Mouse (Mus musculus): Measurements from ENCODE around the gene Krtap4-8. TPM values are rescaled to one million over a fixed set of nuclear protein-coding genes. Genes with fewer than 3 reads are reported as not detected.
"Not testable (repeated sequence)": the region's sequence is repeated elsewhere in the genome, so short reads cannot be mapped to it uniquely, and the experiment has no call there.

Krtap4-8 gene
- not detected for polyA plus RNA-seq (2012; fragmentation: generic; extraction: Trizol)

DNA sequence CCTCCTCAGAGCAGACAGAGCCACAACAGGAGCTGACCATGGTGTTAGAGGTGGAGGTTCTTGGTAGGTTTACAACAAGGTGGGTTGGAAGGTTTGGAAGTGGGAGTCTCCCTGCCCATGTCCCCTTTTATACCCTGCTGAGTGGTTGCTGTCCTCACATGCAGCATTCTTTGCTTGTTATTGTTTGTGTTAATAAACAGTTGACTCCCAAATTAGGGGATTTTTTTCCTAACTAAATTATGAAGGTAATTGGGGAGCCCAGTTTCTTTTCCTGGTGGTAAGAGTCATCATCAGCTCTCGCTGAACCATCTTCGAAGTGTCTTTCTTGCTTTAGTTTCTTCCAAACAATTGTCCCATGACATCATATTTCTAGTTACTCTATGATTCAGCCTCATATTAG lies at the start of gene Krtap4-8:
Gene Krtap4-8, minus strand, starts transcription at position 101 of the 400 bp plus-strand sequence.
- no peaks in the 10 kb centered on the region for H3K27me3 ChIP-seq (ENCODE audit: control insufficient read depth, insufficient read depth, insufficient read length)
- H3K79me2 ChIP-seq (ENCODE audit: control insufficient read depth, insufficient read depth), result no peaks in the 10 kb centered on the region
- TF ChIP-seq TCF3 (IDR thresholded peaks at IDR 0.05; ENCODE audit: insufficient read length, low read depth) (no peak), TCF12 (IDR thresholded peaks at IDR 0.05; ENCODE audit: insufficient read depth, poor library complexity, severe bottlenecking) (no peak), POLR2AphosphoS2 (IDR thresholded peaks at IDR 0.05; ENCODE audit: insufficient read length, low read depth) (no peak), E2F4 (IDR thresholded peaks at IDR 0.05; ENCODE audit: insufficient read depth) (no peak), MYOD1 (IDR thresholded peaks at IDR 0.05; ENCODE audit: control insufficient read depth in 1 of 3, insufficient read length in 2 of 3, low read depth in 2 of 3) (no peak), REST (IDR thresholded peaks at IDR 0.05; ENCODE audit: insufficient read depth, insufficient read length) (no peak), MAX (IDR thresholded peaks at IDR 0.05; ENCODE audit: low read depth) (no peak), CEBPB (IDR thresholded peaks at IDR 0.05; ENCODE audit: insufficient read depth, poor library complexity, severe bottlenecking) (no peak), USF1 (IDR thresholded peaks at IDR 0.05; ENCODE audit: low read depth) (no peak), POLR2A (IDR thresholded peaks at IDR 0.05; ENCODE audit: insufficient read length, low read depth) (no peak), MYOG (IDR thresholded peaks at IDR 0.05; ENCODE audit: control insufficient read depth in 1 of 3, insufficient read depth in 1 of 3, insufficient read length in 2 of 3, low read depth in 2 of 3) (no peak), SRF (IDR thresholded peaks at IDR 0.05; ENCODE audit: control insufficient read depth, insufficient read length, low read depth) (no peak)
- no peak within 1 kb of the TSS for H3ac ChIP-seq (ENCODE audit: control insufficient read depth, insufficient read length)
- no peak within 1 kb of the TSS for H3K4me3 ChIP-seq
- no peak within 1 kb of the TSS for H3K4me2 ChIP-seq (ENCODE audit: low read depth)
- H3K36me3 ChIP-seq (ENCODE audit: control insufficient read depth, insufficient read depth), result no peaks in the 10 kb centered on the region

DNA sequence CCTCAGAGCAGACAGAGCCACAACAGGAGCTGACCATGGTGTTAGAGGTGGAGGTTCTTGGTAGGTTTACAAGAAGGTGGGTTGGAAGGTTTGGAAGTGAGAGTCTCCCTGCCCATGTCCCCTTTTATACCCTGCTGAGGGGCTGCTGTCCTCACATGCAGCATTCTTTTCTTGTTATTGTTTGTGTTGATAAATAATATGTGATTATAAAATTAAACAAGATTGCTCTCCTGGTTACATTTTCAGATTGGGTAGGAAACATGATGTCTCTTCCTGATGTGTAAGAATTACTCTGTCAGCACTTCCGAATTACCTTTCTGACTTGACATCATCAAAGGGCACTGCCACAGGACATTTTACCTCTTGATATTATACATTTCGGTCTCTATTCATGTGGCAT lies 35.1 kb upstream of the Krtap4-8 start, which contains the start of gene Gm11564:
Gene Gm11564, minus strand, starts transcription at position 101 of the 400 bp plus-strand sequence.
- not testable (repeated sequence) for H3K36me3 ChIP-seq (ENCODE audit: control insufficient read depth, insufficient read depth); H3K4me3 ChIP-seq; H3K4me2 ChIP-seq (ENCODE audit: low read depth); H3K27me3 ChIP-seq (ENCODE audit: control insufficient read depth, insufficient read depth, insufficient read length); H3K79me2 ChIP-seq (ENCODE audit: control insufficient read depth, insufficient read depth); H3ac ChIP-seq (ENCODE audit: control insufficient read depth, insufficient read length)

- H3K4me3 ChIP-seq; H3K36me3 ChIP-seq (ENCODE audit: control insufficient read depth, insufficient read depth); H3K27me3 ChIP-seq (ENCODE audit: control insufficient read depth, insufficient read depth, insufficient read length); H3K79me2 ChIP-seq (ENCODE audit: control insufficient read depth, insufficient read depth); H3K4me2 ChIP-seq (ENCODE audit: low read depth); H3ac ChIP-seq (ENCODE audit: control insufficient read depth, insufficient read length): not testable (repeated sequence)
Measured at GRCm38 (mm10) chr11:99809792-99810191, 29.3 kb upstream of the Krtap4-8 start, which contains the start of gene Krtap4-13. Gene Krtap4-13 (minus strand): TSS chr11:99809892.

DNA sequence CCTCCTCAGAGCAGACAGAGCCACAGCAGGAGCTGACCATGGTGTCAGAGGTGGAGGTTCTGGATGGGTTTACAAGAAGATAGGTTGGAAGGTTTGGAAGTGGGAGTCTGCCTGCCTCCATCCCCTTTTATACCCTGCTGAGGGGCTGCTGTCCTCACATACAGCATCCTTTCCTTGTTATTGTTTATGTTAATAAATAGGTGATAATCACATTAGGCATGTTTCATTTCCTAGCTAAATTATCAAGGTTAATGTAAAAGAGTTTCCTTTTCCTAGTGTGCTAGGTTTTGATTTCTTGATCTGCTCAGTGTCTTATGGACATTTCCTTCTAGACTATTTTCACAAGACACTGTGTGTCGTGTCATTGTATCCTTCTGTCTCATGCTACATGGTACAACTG lies 23.8 kb upstream of the Krtap4-8 start, which contains the start of gene Gm11554:
Gene Gm11554, minus strand, starts transcription at position 101 of the 400 bp plus-strand sequence.
- H3K27me3 ChIP-seq (ENCODE audit: control insufficient read depth, insufficient read depth, insufficient read length); H3K4me2 ChIP-seq (ENCODE audit: low read depth); H3K79me2 ChIP-seq (ENCODE audit: control insufficient read depth, insufficient read depth); H3K36me3 ChIP-seq (ENCODE audit: control insufficient read depth, insufficient read depth); H3K4me3 ChIP-seq; H3ac ChIP-seq (ENCODE audit: control insufficient read depth, insufficient read length): not testable (repeated sequence)

DNA sequence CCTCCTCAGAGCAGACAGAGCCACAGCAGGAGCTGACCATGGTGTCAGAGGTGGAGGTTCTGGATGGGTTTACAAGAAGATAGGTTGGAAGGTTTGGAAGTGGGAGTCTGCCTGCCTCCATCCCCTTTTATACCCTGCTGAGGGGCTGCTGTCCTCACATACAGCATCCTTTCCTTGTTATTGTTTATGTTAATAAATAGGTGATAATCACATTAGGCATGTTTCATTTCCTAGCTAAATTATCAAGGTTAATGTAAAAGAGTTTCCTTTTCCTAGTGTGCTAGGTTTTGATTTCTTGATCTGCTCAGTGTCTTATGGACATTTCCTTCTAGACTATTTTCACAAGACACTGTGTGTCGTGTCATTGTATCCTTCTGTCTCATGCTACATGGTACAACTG lies 18.3 kb upstream of the Krtap4-8 start, which contains the start of gene Gm11569:
Gene Gm11569, minus strand, starts transcription at position 101 of the 400 bp plus-strand sequence.
- not testable (repeated sequence) for H3K4me3 ChIP-seq; H3K4me2 ChIP-seq (ENCODE audit: low read depth); H3K36me3 ChIP-seq (ENCODE audit: control insufficient read depth, insufficient read depth); H3K27me3 ChIP-seq (ENCODE audit: control insufficient read depth, insufficient read depth, insufficient read length); H3K79me2 ChIP-seq (ENCODE audit: control insufficient read depth, insufficient read depth); H3ac ChIP-seq (ENCODE audit: control insufficient read depth, insufficient read length)

- H3ac ChIP-seq (ENCODE audit: control insufficient read depth, insufficient read length), result no peak within 1 kb of the TSS
- no peak for TF ChIP-seq USF1 (IDR thresholded peaks at IDR 0.05; ENCODE audit: low read depth)
- TF ChIP-seq POLR2A (IDR thresholded peaks at IDR 0.05; ENCODE audit: insufficient read length, low read depth), result no peak
- no peak for TF ChIP-seq SRF (IDR thresholded peaks at IDR 0.05; ENCODE audit: control insufficient read depth, insufficient read length, low read depth)
- no peak for TF ChIP-seq MAX (IDR thresholded peaks at IDR 0.05; ENCODE audit: low read depth)
- TF ChIP-seq CEBPB (IDR thresholded peaks at IDR 0.05; ENCODE audit: insufficient read depth, poor library complexity, severe bottlenecking), result no peak
- TF ChIP-seq MYOG (IDR thresholded peaks at IDR 0.05; ENCODE audit: control insufficient read depth in 1 of 3, insufficient read depth in 1 of 3, insufficient read length in 2 of 3, low read depth in 2 of 3), result no peak
- TF ChIP-seq MYOD1 (IDR thresholded peaks at IDR 0.05; ENCODE audit: control insufficient read depth in 1 of 3, insufficient read length in 2 of 3, low read depth in 2 of 3), result no peak
- TF ChIP-seq POLR2AphosphoS2 (IDR thresholded peaks at IDR 0.05; ENCODE audit: insufficient read length, low read depth), result no peak
- no peak for TF ChIP-seq TCF12 (IDR thresholded peaks at IDR 0.05; ENCODE audit: insufficient read depth, poor library complexity, severe bottlenecking)
- no peak for TF ChIP-seq E2F4 (IDR thresholded peaks at IDR 0.05; ENCODE audit: insufficient read depth)
- no peak for TF ChIP-seq REST (IDR thresholded peaks at IDR 0.05; ENCODE audit: insufficient read depth, insufficient read length)
- TF ChIP-seq TCF3 (IDR thresholded peaks at IDR 0.05; ENCODE audit: insufficient read length, low read depth), result no peak
- H3K36me3 ChIP-seq (ENCODE audit: control insufficient read depth, insufficient read depth), result no peaks in the 10 kb centered on the region
- H3K27me3 ChIP-seq (ENCODE audit: control insufficient read depth, insufficient read depth, insufficient read length), result peaks cover 4% of the 10 kb centered on the region
- H3K79me2 ChIP-seq (ENCODE audit: control insufficient read depth, insufficient read depth), result no peaks in the 10 kb centered on the region
- no peak within 1 kb of the TSS for H3K4me3 ChIP-seq
- H3K4me2 ChIP-seq (ENCODE audit: low read depth), result no peak within 1 kb of the TSS
Measured at GRCm38 (mm10) chr11:99793367-99793766, 12.9 kb upstream of the Krtap4-8 start, which contains the start of gene Gm11596. Gene Gm11596 (minus strand): TSS chr11:99793467.

- H3K4me3 ChIP-seq; H3K36me3 ChIP-seq (ENCODE audit: control insufficient read depth, insufficient read depth): not testable (repeated sequence)
Measured at GRCm38 (mm10) chr11:99784900-99785299, 4.4 kb upstream of the Krtap4-8 start, which contains the start of gene Krtap4-9. Gene Krtap4-9 (plus strand): TSS chr11:99785200.

More at GRCm38 (mm10) chr11:99784900-99785299, 4.4 kb upstream of the Krtap4-8 start, which contains the start of gene Krtap4-9:
- H3ac ChIP-seq (ENCODE audit: control insufficient read depth, insufficient read length); H3K27me3 ChIP-seq (ENCODE audit: control insufficient read depth, insufficient read depth, insufficient read length); H3K79me2 ChIP-seq (ENCODE audit: control insufficient read depth, insufficient read depth); H3K4me2 ChIP-seq (ENCODE audit: low read depth): not testable (repeated sequence)
